Mouse (Mus musculus): Measurements from ENCODE around the gene Fmo5.

DNA sequence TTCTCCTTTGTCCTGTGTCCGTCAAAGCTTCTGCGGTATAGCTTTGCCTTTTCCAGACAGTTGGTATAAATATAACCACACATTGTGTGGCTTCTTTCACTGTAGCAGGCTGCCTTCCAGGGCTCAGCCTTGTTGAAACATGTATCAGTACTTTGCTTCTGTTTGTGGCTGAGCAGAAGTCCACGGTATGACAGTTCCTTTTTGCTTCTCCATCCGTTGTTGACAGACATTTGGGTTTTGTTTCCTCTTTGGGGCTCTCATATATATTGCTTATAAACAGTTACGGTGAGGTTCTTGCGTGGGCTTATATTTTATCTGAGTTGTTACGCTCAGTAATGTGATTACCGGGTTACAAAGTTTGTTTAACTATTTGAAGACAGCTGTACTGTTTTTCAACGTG lies 36.9 kb downstream of the Fmo5 start:
- no peak for TF ChIP-seq USF2 (conservative IDR thresholded peaks at IDR 0.05; ENCODE audit: low read depth, low read length)
- no peak for TF ChIP-seq CTCF (conservative IDR thresholded peaks at IDR 0.05 in 1 of 2, IDR thresholded peaks at IDR 0.05 in 1 of 2; ENCODE audit: low read depth in 2 of 2, low read length in 2 of 2)
- TF ChIP-seq EP300 (IDR thresholded peaks at IDR 0.05; ENCODE audit: low read length): no peak
- TF ChIP-seq KAT2A (IDR thresholded peaks at IDR 0.05; ENCODE audit: insufficient replicate concordance, low read length): no peak
- TF ChIP-seq POLR2A (IDR thresholded peaks at IDR 0.05; ENCODE audit: low read depth, low read length): no peak
- TF ChIP-seq MAX (IDR thresholded peaks at IDR 0.05; ENCODE audit: low read length): no peak
- TF ChIP-seq ETS1 (conservative IDR thresholded peaks at IDR 0.05; ENCODE audit: low read depth, low read length): no peak
- no peak for TF ChIP-seq MAFK (IDR thresholded peaks at IDR 0.05; ENCODE audit: insufficient replicate concordance, low read length)
- no peak for TF ChIP-seq POLR2AphosphoS2 (IDR thresholded peaks at IDR 0.05; ENCODE audit: low read depth, low read length)
- no peak for TF ChIP-seq TCF12 (IDR thresholded peaks at IDR 0.05; ENCODE audit: low read depth, low read length)
- TF ChIP-seq SMC3 (IDR thresholded peaks at IDR 0.05; ENCODE audit: low read depth, low read length): no peak
- TF ChIP-seq UBTF (IDR thresholded peaks at IDR 0.05; ENCODE audit: low read depth, low read length): no peak
